Mouse (Mus musculus) intestine, embryonic 16.5 days (tissue): ENCODE results near the gene Tagln2. TPM values are rescaled to one million over a fixed set of nuclear protein-coding genes. Genes with fewer than 3 reads are reported as not detected.

Experiments
- ATAC-seq: fragments of 200-750 bp; cut with Nextera tagmentation; 2 replicates; pipeline ENCODE4 v1.8.0; 2017; ENCODE audit warnings: moderate TSS enrichment, moderate library complexity
- H3K27ac ChIP-seq: fragments of 300-500 bp; sonication (generic); 2 replicates; pipeline ENCODE4 v1.5.1; 2014; ENCODE audit warnings: mild to moderate bottlenecking, low read length
- H3K27me3 ChIP-seq: fragments of 300-500 bp; sonication (generic); replicated peaks from 2 replicates; pipeline ENCODE4 v1.6.1; 2014; ENCODE audit warnings: low read length, control low read depth, mixed read lengths; ENCODE audit not compliant: control insufficient read depth, insufficient read depth
- H3K36me3 ChIP-seq: fragments of 300-500 bp; sonication (generic); 2 replicates; pipeline ENCODE4 v1.6.1; 2014; ENCODE audit warnings: low read length, control low read depth; ENCODE audit not compliant: control insufficient read depth, insufficient read depth
- H3K4me1 ChIP-seq: fragments of 300-500 bp; sonication (generic); 2 replicates; pipeline ENCODE4 v1.6.1; 2014; ENCODE audit warnings: low read length, control low read depth, mixed read lengths; ENCODE audit not compliant: control insufficient read depth, insufficient read depth
- H3K4me2 ChIP-seq: fragments of 300-500 bp; sonication (generic); 2 replicates; pipeline ENCODE4 v1.6.1; 2014; ENCODE audit warnings: low read depth, low read length, control low read depth
- H3K4me3 ChIP-seq: fragments of 300-500 bp; sonication (generic); 2 replicates; pipeline ENCODE4 v1.5.1; 2014; ENCODE audit warnings: mild to moderate bottlenecking, low read length
- H3K9ac ChIP-seq: fragments of 300-500 bp; sonication (generic); 2 replicates; pipeline ENCODE4 v1.6.1; 2014; ENCODE audit warnings: low read depth, low read length
- H3K9me3 ChIP-seq: fragments of 300-500 bp; sonication (generic); 2 replicates; pipeline ENCODE4 v1.6.1; 2016; ENCODE audit warnings: low read length, control low read depth; ENCODE audit not compliant: control insufficient read depth
- WGBS: fragments of 180-500 bp; shearing (Covaris S2); extraction: QIAGEN DNeasy Blood & Tissue Kit; methylation state at CpG from one replicate; pipeline ENCODE4 v1.1.7; 2014; 5-methylcytosine and 5-hydroxymethylcytosine counted together
- polyA plus RNA-seq: library from polyadenylated mRNA; unstranded; fragments of >200 nt; fragmentation: Nextera tagmentation; extraction: Ambion mirVana; gene quantifications from 2 replicates; pipeline ENCODE4 v1.2.1, GENCODE M21; 2015

Tagln2 gene
- polyA plus RNA-seq, 1 experiment from 2014 or later = 470 TPM

DNA sequence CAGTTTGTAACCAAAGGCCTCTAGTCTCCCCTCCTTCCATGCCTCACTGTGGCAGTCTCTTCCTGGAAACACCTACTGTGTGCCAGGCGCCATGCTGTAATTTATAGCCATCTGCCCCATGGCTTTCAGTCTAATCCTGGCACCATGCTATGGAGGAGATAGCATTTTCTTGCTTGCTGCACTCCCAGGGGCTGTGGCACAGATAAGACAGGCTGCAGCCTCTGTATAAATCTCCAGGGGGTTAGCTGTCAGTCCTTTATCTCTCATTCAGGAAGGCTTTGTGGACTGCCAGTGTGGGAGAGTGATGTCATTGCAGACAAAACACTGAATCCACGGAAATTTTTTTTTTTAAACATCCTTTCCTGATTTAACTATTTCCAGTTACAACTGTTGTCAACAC is 8.3 kb downstream of the Tagln2 start:
- 43% methylated on average over 2 of the region's 2 CpGs for WGBS

DNA sequence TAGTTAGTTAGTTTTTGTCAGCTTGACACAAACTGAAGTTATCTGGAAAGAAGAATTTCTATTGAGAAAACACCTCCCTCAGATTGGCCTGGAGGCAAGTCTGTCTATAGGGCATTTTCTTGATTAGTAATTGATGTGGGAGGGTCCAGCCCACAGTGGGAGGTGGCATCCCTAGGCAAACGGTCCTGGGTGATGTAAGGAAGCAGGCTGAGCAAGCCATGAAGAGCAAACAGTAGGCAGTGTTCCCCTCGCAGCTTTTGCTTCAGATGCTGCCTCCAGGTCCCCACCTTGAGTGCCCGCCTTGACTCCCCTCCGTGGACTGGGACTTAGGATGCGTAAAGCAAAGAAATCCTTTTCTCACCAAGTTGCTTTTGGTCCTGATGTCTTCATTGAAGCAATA is 9.4 kb downstream of the Tagln2 start:
- Histone ChIP-seq H3K27ac (no peak overlapping the region; the same call in 1 of the 2 replicates), H3K27me3 (no peaks in the 10 kb centered on the region), H3K4me2 (no peak overlapping the region), H3K9ac (no peak overlapping the region), H3K4me1 (peaks cover 16% of the 10 kb centered on the region), H3K36me3 (peaks cover 28% of the 10 kb centered on the region), H3K4me3 (no peak overlapping the region), H3K9me3 (no peaks in the 10 kb centered on the region)
- no peak for ATAC-seq
- WGBS = 78% methylated on average over 5 of the region's 5 CpGs

More for the DNA sequence above, 8.3 kb downstream of the Tagln2 start:
- Histone ChIP-seq H3K9ac (no peak overlapping the region), H3K4me3 (no peak overlapping the region), H3K36me3 (peaks cover 28% of the 10 kb centered on the region), H3K4me2 (no peak overlapping the region), H3K27me3 (no peaks in the 10 kb centered on the region), H3K9me3 (no peaks in the 10 kb centered on the region), H3K4me1 (peaks cover 19% of the 10 kb centered on the region), H3K27ac (no peak overlapping the region)
- no peak for ATAC-seq

DNA sequence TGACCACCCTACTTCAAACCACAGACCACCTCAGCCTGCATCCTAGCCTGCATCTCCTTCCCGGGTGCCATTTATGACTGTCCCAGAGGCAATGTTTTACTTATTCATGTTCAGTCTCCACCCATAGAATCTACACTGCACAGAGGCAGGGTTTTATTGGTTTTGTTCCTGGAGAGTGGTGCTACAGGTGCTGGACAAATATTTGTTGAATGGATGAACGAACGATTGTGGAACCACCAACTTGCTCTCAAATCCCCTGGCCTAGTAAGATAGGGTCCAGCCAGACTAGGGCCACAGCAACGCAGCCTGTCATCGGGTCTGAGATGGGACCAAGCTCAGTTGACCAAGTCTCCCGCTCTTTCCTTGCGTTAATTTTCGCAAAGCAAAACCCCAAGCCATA is 10.1 kb downstream of the Tagln2 start:
- Histone ChIP-seq H3K27me3 (no peaks in the 10 kb centered on the region), H3K36me3 (peaks cover 26% of the 10 kb centered on the region), H3K9ac (no peak overlapping the region), H3K4me1 (peaks cover 15% of the 10 kb centered on the region), H3K4me2 (peak overlapping the region; percentile 30), H3K9me3 (no peaks in the 10 kb centered on the region), H3K4me3 (peak overlapping the region; percentile 3; the same call in 1 of the 2 replicates), H3K27ac (peak overlapping the region; percentile 56; the same call in 1 of the 2 replicates)
- 37% methylated on average over 8 of the region's 8 CpGs for WGBS
- ATAC-seq = peak; percentile 33

DNA sequence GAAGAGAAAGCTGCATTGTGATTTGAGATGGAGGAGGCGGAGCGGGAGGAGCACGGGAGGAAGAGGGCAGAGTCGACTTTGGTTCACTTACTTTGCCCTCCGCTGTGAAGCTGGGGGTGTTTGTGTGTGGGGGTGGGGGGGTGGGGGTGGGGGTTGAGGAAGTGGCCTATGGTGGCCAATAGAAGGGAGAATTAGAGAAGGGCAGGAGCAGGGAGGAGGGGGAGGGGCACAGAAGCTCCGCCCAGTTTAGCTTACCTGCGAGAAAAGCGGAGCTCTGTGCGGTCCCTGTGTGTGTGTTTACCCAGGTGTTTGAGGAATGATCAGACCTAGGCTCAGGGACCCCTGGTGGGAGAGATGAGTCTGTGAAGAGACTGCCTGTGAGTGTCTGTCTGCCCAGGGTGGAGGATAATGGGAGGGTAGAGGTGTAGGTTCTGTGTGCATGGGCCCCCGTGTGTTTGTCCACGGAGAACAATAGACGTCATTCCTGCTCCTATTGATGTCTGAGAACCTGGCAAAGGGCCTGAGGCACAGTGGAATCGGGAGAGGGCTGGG is 10.7 kb downstream of the Tagln2 start:
- H3K4me2 ChIP-seq = peak overlapping the region; percentile 30

DNA sequence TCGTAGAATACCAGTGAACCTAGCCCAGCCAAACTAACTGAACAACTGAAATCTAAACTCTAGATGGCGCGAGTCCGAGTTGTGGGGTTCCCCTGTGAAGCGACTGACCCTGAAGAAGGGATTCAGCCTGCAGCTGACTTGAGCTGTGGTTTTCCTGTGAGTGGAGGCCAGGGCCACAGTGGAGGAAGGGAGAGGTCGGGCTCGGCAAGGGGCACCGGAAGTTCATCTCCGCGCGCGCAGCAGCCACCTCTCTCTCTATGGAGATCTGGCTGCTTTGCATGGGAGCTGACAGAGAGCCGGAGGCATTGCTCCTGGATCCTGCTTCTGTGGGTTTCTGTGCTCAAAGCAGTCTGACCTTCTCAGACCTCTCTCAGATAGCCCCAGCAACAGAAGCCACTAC is 13.1 kb downstream of the Tagln2 start:
- Histone ChIP-seq H3K4me1 (peaks cover 19% of the 10 kb centered on the region), H3K9me3 (no peaks in the 10 kb centered on the region), H3K9ac (0 out of 2 replicates have a peak overlapping the region, but pooled peaks have one; percentile 18)

More for the DNA sequence above, 10.7 kb downstream of the Tagln2 start:
- Histone ChIP-seq H3K27me3 (no peaks in the 10 kb centered on the region), H3K27ac (peak overlapping the region; percentile 56; the same call in 1 of the 2 replicates), H3K9ac (no peak overlapping the region), H3K4me3 (peak overlapping the region; percentile 3; the same call in 1 of the 2 replicates), H3K36me3 (peaks cover 22% of the 10 kb centered on the region), H3K9me3 (no peaks in the 10 kb centered on the region), H3K4me1 (peaks cover 19% of the 10 kb centered on the region)
- peak; percentile 47 for ATAC-seq
- 24% methylated on average over 13 of the region's 13 CpGs for WGBS

DNA sequence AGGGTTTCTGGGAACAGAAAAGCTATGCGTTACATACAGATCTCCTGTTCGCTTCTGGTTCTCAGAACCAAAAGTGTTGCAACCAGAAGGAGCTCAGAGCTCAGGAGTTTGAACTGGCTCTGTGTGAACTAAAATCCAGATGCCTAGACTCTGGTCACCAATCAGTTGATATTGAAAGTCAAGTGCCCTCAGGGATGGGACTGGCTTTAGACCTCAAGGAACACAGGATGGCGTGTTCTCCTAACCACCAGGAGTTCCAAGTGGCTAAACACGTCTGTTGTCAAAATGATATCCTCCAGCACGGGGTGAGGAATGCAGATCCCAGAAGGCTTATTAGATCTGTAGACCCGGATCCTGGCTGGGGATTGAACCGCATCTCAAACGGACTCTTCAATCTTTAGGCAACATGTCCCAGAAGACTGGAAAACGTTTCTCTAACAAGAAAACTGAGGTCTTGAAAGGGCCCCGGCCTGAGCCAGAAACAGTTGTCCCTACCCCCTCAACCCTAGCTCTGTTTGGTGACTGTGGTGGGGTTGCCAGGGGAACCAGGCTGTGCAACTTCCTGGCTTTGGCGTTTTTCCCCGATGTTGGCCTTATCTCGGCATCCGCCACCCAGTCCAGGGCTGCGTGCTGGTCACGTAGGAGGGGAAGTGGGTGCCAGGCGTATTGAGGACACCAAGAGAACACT is 13.8 kb downstream of the Tagln2 start:
- H3K36me3 ChIP-seq = no peaks in the 10 kb centered on the region
- no peaks in the 10 kb centered on the region for H3K9me3 ChIP-seq
- peaks cover 19% of the 10 kb centered on the region for H3K4me1 ChIP-seq
- no peak overlapping the region for H3K4me2 ChIP-seq
- H3K27me3 ChIP-seq = no peaks in the 10 kb centered on the region
- peak overlapping the region; percentile 63 for H3K27ac ChIP-seq
- WGBS = 64% methylated on average over 17 of the region's 17 CpGs
- no peak for ATAC-seq
- no peak overlapping the region for H3K9ac ChIP-seq
- no peak overlapping the region for H3K4me3 ChIP-seq

More for the DNA sequence above, 13.1 kb downstream of the Tagln2 start:
- no peak for ATAC-seq
- no peaks in the 10 kb centered on the region for H3K27me3 ChIP-seq
- peaks cover 1% of the 10 kb centered on the region; the same call in 1 of the 2 replicates for H3K36me3 ChIP-seq
- WGBS = 23% methylated on average over 13 of the region's 13 CpGs
- H3K4me2 ChIP-seq = peak overlapping the region; percentile 26
- H3K4me3 ChIP-seq = no peak overlapping the region
- peak overlapping the region; percentile 26 for H3K27ac ChIP-seq

DNA sequence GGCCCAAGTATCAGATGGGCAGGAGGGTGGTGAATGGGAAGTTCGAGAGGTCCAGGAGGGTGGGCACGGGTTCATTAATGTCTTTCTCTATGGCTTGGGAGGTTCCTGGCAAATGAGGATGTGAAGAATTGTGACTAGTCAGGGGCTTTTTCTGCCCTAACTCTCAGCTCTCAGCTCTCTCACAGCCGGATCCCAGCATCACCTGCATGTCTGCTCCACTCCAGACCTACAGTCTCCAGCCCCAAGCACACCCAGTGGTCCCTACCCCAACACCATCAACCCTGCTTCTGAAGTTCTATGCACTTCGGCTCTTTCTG is 14.3 kb downstream of the Tagln2 start:
- no peak for ATAC-seq
- H3K4me3 ChIP-seq = no peak overlapping the region
- H3K9me3 ChIP-seq = no peaks in the 10 kb centered on the region
- WGBS = 74% methylated on average over 4 of the region's 4 CpGs
- no peak overlapping the region for H3K4me2 ChIP-seq
- H3K27ac ChIP-seq = peak overlapping the region; percentile 63
- H3K4me1 ChIP-seq = peaks cover 19% of the 10 kb centered on the region
- peak overlapping the region; percentile 41; the same call in 1 of the 2 replicates for H3K9ac ChIP-seq
- H3K36me3 ChIP-seq = no peaks in the 10 kb centered on the region
- H3K27me3 ChIP-seq = no peaks in the 10 kb centered on the region

DNA sequence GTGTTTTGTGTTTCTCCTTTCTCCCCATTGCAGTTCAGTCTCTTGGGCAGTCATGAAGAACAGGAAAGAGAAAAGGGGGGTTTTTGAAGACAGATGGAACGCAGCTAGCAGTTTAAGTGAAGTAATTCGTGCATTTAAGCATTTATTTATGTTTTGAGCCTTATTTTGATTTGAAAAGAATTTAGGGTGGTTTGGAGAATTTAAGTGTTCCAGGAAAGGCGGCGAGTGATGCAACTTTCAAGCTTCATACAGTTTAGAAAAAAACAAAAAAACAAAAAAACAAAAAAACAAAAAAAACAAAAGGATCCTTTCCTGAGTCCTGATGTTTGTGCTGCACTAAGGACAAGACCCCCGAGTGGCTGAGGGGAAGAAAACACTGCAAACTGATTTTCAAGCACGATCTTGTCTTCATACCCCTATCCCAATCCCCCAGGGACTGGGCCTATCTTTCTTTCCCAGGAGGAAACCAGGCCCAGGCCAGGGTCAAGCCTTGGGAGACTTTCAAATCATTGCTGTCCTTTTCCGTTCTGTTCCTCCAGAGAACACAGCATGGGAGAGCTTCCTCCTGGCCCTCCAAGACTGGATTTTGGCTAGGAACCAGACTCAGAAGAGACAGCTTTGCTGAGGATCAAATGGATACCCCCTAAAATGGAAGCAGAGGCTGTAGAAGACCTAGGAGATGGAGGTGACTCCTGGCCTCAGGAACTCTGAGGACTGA is 14.9 kb downstream of the Tagln2 start:
- ATAC-seq = no peak
- Histone ChIP-seq H3K36me3 (no peaks in the 10 kb centered on the region), H3K9me3 (no peaks in the 10 kb centered on the region), H3K4me2 (no peak overlapping the region), H3K27me3 (no peaks in the 10 kb centered on the region), H3K27ac (peak overlapping the region; percentile 63), H3K9ac (peak overlapping the region; percentile 41; the same call in 1 of the 2 replicates), H3K4me3 (no peak overlapping the region), H3K4me1 (peaks cover 19% of the 10 kb centered on the region)
- WGBS = 73% methylated on average over 7 of the region's 7 CpGs

DNA sequence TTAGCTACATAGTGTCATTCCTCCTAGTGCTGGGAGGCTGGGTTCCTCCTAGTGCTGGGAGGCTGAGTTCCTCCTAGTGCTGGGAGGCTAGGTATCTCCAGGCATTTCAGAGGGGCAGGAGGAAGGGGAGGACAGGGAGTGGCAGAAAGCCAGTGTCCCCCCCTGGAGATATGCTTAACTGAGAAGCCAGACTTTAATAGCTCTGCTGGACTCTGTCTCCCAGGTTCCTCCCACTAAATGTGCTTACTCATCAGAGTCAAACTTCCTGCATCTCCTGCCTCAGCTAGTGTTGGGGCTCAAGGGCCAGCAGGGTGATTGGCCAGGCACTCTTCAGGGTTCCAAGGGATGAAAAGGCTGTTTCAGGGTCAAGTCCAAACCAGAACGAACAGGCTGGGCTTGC is 15.5 kb downstream of the Tagln2 start:
- Histone ChIP-seq H3K9me3 (no peaks in the 10 kb centered on the region), H3K4me2 (no peak overlapping the region)

More for the DNA sequence above, 15.5 kb downstream of the Tagln2 start:
- Histone ChIP-seq H3K9ac (no peak overlapping the region), H3K4me3 (no peak overlapping the region), H3K27me3 (no peaks in the 10 kb centered on the region), H3K4me1 (peaks cover 26% of the 10 kb centered on the region), H3K27ac (peak overlapping the region; percentile 65), H3K36me3 (no peaks in the 10 kb centered on the region)
- peak; percentile 81 for ATAC-seq
- 62% methylated on average over 1 of the region's 1 CpGs for WGBS
